Mouse (Mus musculus) thymus, adult 2 months (tissue): ENCODE measurements around the gene Nccrp1.

ENCODE experiments used
- CTCF ChIP-seq: fragments of 200-500 bp; IDR thresholded peaks from 2 replicates; pipeline ENCODE4 v1.5.1; 2012; ENCODE audit warnings: mild to moderate bottlenecking, control low read depth, low read length, moderate library complexity, borderline replicate concordance; ENCODE audit not compliant: control insufficient read depth, poor library complexity, insufficient read depth; ENCODE audit errors: extremely low read depth
- POLR2A ChIP-seq: fragments of 200-500 bp; IDR thresholded peaks from 2 replicates; pipeline ENCODE4 v1.6.1; 2012; ENCODE audit warnings: mild to moderate bottlenecking, low read length, control low read depth, moderate library complexity; ENCODE audit not compliant: control insufficient read depth, poor library complexity, insufficient read depth; ENCODE audit errors: extremely low read depth

- TF ChIP-seq CTCF: no peak
- TF ChIP-seq POLR2A: no peak
Measured at GRCm38 (mm10) chr7:28532005-28532404, 15.0 kb downstream of the Nccrp1 start.
